8 mouse cellular contexts compared by ENCODE assay signal in the genomic region with DNA sequence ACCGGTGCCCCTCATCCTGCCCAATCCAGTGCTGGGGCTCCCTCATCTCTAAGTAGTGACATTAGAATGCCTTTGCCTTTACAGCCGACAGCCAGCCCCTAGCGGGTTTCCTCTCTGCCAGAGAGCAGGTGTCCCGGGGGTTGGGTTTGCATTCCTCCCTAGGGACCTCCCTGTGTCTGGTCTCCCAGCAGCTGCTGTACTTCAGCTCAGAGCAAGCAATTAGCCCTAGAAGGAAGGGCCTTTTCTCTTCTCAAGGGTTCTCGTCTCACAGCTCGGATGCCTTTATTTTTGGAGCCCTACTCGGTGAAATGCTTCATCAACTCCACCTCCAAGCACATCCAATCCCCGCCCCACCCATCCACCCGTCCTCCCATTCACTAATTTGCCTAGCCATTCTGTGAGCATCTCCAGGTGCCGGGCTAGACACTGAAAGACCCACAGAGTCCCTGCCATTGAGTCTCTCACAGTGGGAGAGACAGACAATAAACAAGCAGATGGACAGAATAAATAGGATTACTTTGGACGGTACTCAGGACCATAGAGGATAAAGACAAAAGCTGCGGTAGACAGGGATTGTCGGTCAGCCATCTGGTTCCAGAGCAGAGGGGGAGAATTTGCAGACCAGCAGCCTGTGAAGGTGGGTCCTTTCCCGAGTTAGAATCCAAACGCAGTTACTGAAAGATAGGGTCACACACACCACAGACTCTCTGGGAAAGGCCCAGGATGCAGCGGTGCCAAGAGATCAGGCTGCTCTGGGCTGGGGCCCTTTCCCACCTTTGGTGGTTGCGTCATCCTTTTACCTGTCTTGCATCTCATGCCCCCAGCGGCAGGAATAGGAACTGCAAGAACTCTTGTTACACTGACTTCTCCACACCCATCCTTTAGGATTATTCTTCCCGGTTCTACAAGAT. TPM values are rescaled to one million over a fixed set of nuclear protein-coding genes. Genes with fewer than 3 reads are reported as not detected.
DNase-seq lines count a peak whose midpoint lies in the region; ATAC-seq and TF ChIP-seq lines count a peak whose summit lies in the region.

No protein-coding gene starts in this region.

- 42% methylated on average over 19 of the region's 19 CpGs for WGBS in heart, adult 2 months
- WGBS in heart, embryonic 12.5 days = 37% methylated on average over 19 of the region's 19 CpGs
- WGBS in limb, embryonic 10.5 days = 47% methylated on average over 19 of the region's 19 CpGs

- intact Hi-C loops in heart, adult 2 months (cut with DNase I) = loop anchor here (2.0 to 5.0 kb wide), 3 partner anchors 20 to 210 kb away; no protein-coding TSS in a partner anchor

- no peaks in the 10 kb centered on the region for H3K9me3 ChIP-seq in heart, embryonic 12.5 days (replicated peaks)
- H3K9me3 ChIP-seq in ES-Bruce4 (replicated peaks; ENCODE audit: control insufficient read depth, insufficient read depth, low read length, poor library complexity, severe bottlenecking) = no peaks in the 10 kb centered on the region
- H3K9me3 ChIP-seq in limb, embryonic 10.5 days (replicated peaks) = no peaks in the 10 kb centered on the region

- no peak for TF ChIP-seq POLR2A in heart, adult 2 months (IDR thresholded peaks at IDR 0.05; ENCODE audit: insufficient read depth, low read depth, low read length)
- no peak for TF ChIP-seq POLR2A in ES-Bruce4 (IDR thresholded peaks at IDR 0.05; ENCODE audit: insufficient read depth, low read length)

- TF ChIP-seq CTCF in heart, adult 2 months (IDR thresholded peaks at IDR 0.05) = peak; percentile 84
- peak; percentile 44 for TF ChIP-seq CTCF in ES-Bruce4 (IDR thresholded peaks at IDR 0.05; ENCODE audit: low read depth, low read length)

- no peak overlapping the region for H3K27ac ChIP-seq in heart, adult 2 months
- H3K27ac ChIP-seq in heart, embryonic 12.5 days (ENCODE audit: poor library complexity, severe bottlenecking) = no peak overlapping the region
- peak overlapping the region; percentile 83 for H3K27ac ChIP-seq in ES-Bruce4 (ENCODE audit: insufficient read depth, low read length)
- H3K27ac ChIP-seq in limb, embryonic 10.5 days = no peak overlapping the region

- no peak for ATAC-seq in heart, embryonic 12.5 days (ENCODE audit: insufficient number of reproducible peaks, low FRiP score)

- H3K79me2 ChIP-seq in heart, adult 2 months (replicated peaks; ENCODE audit: control insufficient read depth, insufficient read depth, low read length) = no peaks in the 10 kb centered on the region

- no peak overlapping the region for H3K9ac ChIP-seq in heart, adult 2 months (ENCODE audit: low read depth, low read length)
- no peak overlapping the region for H3K9ac ChIP-seq in heart, embryonic 12.5 days
- peak overlapping the region; percentile 57 for H3K9ac ChIP-seq in ES-Bruce4 (ENCODE audit: low read depth, poor library complexity, severe bottlenecking)

- peak; percentile 31 to 51 for DNase-seq in heart, adult 2 months
- peak; percentile 90 for DNase-seq in cerebellum, adult 9-10 months
- peak; percentile 22 to 33 for DNase-seq in heart, adult 9 months (ENCODE audit: low spot score in 2 of 2)
- DNase-seq in limb, embryonic 10.5 days (ENCODE audit: low spot score) = peak; percentile 69
- peak; percentile 78 for DNase-seq in retina, embryonic 14.5 days (ENCODE audit: low spot score)
- no peak for DNase-seq in adipocyte (ENCODE audit: low spot score)

- no peak overlapping the region for H3K4me2 ChIP-seq in heart, embryonic 12.5 days

- no peaks in the 10 kb centered on the region; the same call in 1 of the 2 replicates for H3K4me1 ChIP-seq in heart, adult 2 months (ENCODE audit: control insufficient read depth, insufficient read depth, low read length)
- H3K4me1 ChIP-seq in heart, embryonic 12.5 days (replicated peaks) = no peaks in the 10 kb centered on the region
- peaks cover 5% of the 10 kb centered on the region for H3K4me1 ChIP-seq in ES-Bruce4 (ENCODE audit: control insufficient read depth, insufficient read depth, low read length)
- peaks cover 10% of the 10 kb centered on the region for H3K4me1 ChIP-seq in limb, embryonic 10.5 days

- H3K4me3 ChIP-seq in heart, adult 2 months = no peak overlapping the region
- no peak overlapping the region for H3K4me3 ChIP-seq in heart, embryonic 12.5 days
- peak overlapping the region; percentile 40 for H3K4me3 ChIP-seq in ES-Bruce4 (ENCODE audit: low read depth, low read length)
- H3K4me3 ChIP-seq in limb, embryonic 10.5 days = no peak overlapping the region

- no peak for TF ChIP-seq EP300 in heart, adult 2 months (IDR thresholded peaks at IDR 0.05; ENCODE audit: insufficient read depth, low read depth, low read length)
- TF ChIP-seq EP300 in ES-Bruce4 (IDR thresholded peaks at IDR 0.05; ENCODE audit: insufficient read depth, low read depth, low read length) = no peak

- H3K36me3 ChIP-seq in heart, adult 2 months (ENCODE audit: control insufficient read depth, insufficient read depth, low read length) = no peaks in the 10 kb centered on the region
- H3K36me3 ChIP-seq in heart, embryonic 12.5 days = no peaks in the 10 kb centered on the region
- H3K36me3 ChIP-seq in ES-Bruce4 (ENCODE audit: control insufficient read depth, insufficient read depth, low read length, poor library complexity, severe bottlenecking) = no peaks in the 10 kb centered on the region
- no peaks in the 10 kb centered on the region for H3K36me3 ChIP-seq in limb, embryonic 10.5 days

- H3K27me3 ChIP-seq in heart, adult 2 months (ENCODE audit: control insufficient read depth, insufficient read depth, low read length) = no peaks in the 10 kb centered on the region
- H3K27me3 ChIP-seq in heart, embryonic 12.5 days (replicated peaks) = 0 out of 2 replicates have a peak, but pooled peaks cover 11% of the 10 kb centered on the region
- H3K27me3 ChIP-seq in ES-Bruce4 (ENCODE audit: control insufficient read depth, insufficient read depth, low read length, poor library complexity, severe bottlenecking) = no peaks in the 10 kb centered on the region
- H3K27me3 ChIP-seq in limb, embryonic 10.5 days (ENCODE audit: low read depth, poor library complexity, severe bottlenecking) = no peaks in the 10 kb centered on the region

RNA-seq across cellular contexts. Expression of gene Cplx2, which starts 48.5 kb away (rescaled TPM):
- total RNA-seq in heart, adult 2 months (2021) = 1 to 10 TPM; 2.3 to 2.4 TPM
- polyA plus RNA-seq in heart, adult 2 months (2012; rRNA removed) = 3.0 and 4.2 TPM in 2 replicates
- polyA plus RNA-seq in heart, embryonic 12.5 days (2016; fragmentation: Nextera tagmentation; extraction: Ambion mirVana) = 2.1 and 2.2 TPM in 2 replicates
- polyA plus RNA-seq in ES-Bruce4 (2011; ENCODE audit: insufficient read depth, insufficient read length, low read depth, missing spikeins) = 1.9 and 2.0 TPM in 2 replicates
- polyA plus RNA-seq in limb, embryonic 10.5 days (2016; fragmentation: Nextera tagmentation; extraction: Ambion mirVana) = 2.5 and 3.5 TPM in 2 replicates
